Mouse (Mus musculus) embryonic fibroblast, embryonic 13.5 days (primary cell): Measurements from ENCODE around the gene Rundc1. TPM values are rescaled to one million over a fixed set of nuclear protein-coding genes. Genes with fewer than 3 reads are reported as not detected.
A peak's percentile ranks its signal among the peaks of the same experiment; 100 is the strongest.
"Not testable (repeated sequence)": the region's sequence is repeated elsewhere in the genome, so short reads cannot be mapped to it uniquely, and the experiment has no call there.

Experiments
- H3K27ac ChIP-seq: 2 replicates; pipeline ENCODE4 v1.5.1; 2012; ENCODE audit warnings: low read length, control low read depth, inconsistent platforms; ENCODE audit not compliant: insufficient read depth
- H3K4me1 ChIP-seq: 2 replicates; pipeline ENCODE4 v1.6.1; 2011; ENCODE audit warnings: low read length; ENCODE audit not compliant: control insufficient read depth, insufficient read depth
- H3K4me3 ChIP-seq: 2 replicates; pipeline ENCODE4 v1.5.1; 2011; ENCODE audit warnings: mild to moderate bottlenecking, control low read depth, low read length; ENCODE audit not compliant: insufficient read depth
- CTCF ChIP-seq: IDR thresholded peaks from 2 replicates; pipeline ENCODE4 v1.5.1; 2011; ENCODE audit warnings: mild to moderate bottlenecking, control low read depth, low read length, moderate library complexity, borderline replicate concordance; ENCODE audit not compliant: insufficient read depth
- POLR2A ChIP-seq: IDR thresholded peaks from 2 replicates; pipeline ENCODE4 v1.6.1; 2011; ENCODE audit warnings: low read depth, mild to moderate bottlenecking, control low read depth, low read length, moderate library complexity
- polyA plus RNA-seq: library from polyadenylated mRNA; stranded (reverse); fragments of >200 nt; gene quantifications from 2 replicates; pipeline ENCODE4 v1.2.4, GENCODE M21; 2011; ENCODE audit warnings: low read depth; ENCODE audit not compliant: missing spikeins, insufficient read length

The Rundc1 gene
- polyA plus RNA-seq, 1 experiment, result 10.1 TPM

GRCm38 (mm10) chr11:101419610-101420009 is 5.3 kb upstream of the Rundc1 start:
- TF ChIP-seq CTCF (no peak), POLR2A (no peak)
- Histone ChIP-seq H3K27ac (no peak overlapping the region), H3K4me3 (no peak overlapping the region), H3K4me1 (no peaks in the 10 kb centered on the region; the same call in 1 of the 2 replicates)

- Histone ChIP-seq H3K4me1 (no peaks in the 10 kb centered on the region; the same call in 1 of the 2 replicates), H3K4me3 (no peak overlapping the region), H3K27ac (no peak overlapping the region)
- TF ChIP-seq CTCF (no peak), POLR2A (no peak)
Observed at GRCm38 (mm10) chr11:101420148-101420547, 4.7 kb upstream of the Rundc1 start.

- peaks cover 2% of the 10 kb centered on the region; the same call in 1 of the 2 replicates for H3K4me1 ChIP-seq
- H3K4me3 ChIP-seq, result peak within 1 kb of the TSS; percentile 81
- TF ChIP-seq POLR2A (peak; percentile 64; the same call in 1 of the 2 replicates), CTCF (no peak)
Observed at GRCm38 (mm10) chr11:101424105-101424851, 607 bp upstream of the Rundc1 start, which contains the start of gene Gm27029. TSS of gene Gm27029 (minus strand) at chr11:101424796.

GRCm38 (mm10) chr11:101426165-101426564 is 1.3 kb downstream of the Rundc1 start:
- Histone ChIP-seq H3K4me3 (peak overlapping the region; percentile 81), H3K4me1 (peaks cover 2% of the 10 kb centered on the region; the same call in 1 of the 2 replicates), H3K27ac (no peak overlapping the region)
- no peak for TF ChIP-seq POLR2A
- TF ChIP-seq CTCF, result no peak

More at GRCm38 (mm10) chr11:101424105-101424851, 607 bp upstream of the Rundc1 start, which contains the start of gene Gm27029:
- peak within 1 kb of the TSS; percentile 90 for H3K27ac ChIP-seq

- no peaks in the 10 kb centered on the region for H3K4me1 ChIP-seq
- H3K27ac ChIP-seq, result no peak overlapping the region
- no peak overlapping the region for H3K4me3 ChIP-seq
- TF ChIP-seq CTCF (no peak), POLR2A (no peak)
Observed at GRCm38 (mm10) chr11:101431327-101431726, 6.4 kb downstream of the Rundc1 start.

- H3K4me3 ChIP-seq, result no peak overlapping the region
- H3K27ac ChIP-seq, result no peak overlapping the region
- no peaks in the 10 kb centered on the region for H3K4me1 ChIP-seq
- no peak for TF ChIP-seq POLR2A
- no peak for TF ChIP-seq CTCF
Observed at GRCm38 (mm10) chr11:101433396-101433795, 8.5 kb downstream of the Rundc1 start.

- H3K27ac ChIP-seq, result no peak overlapping the region
- no peak for TF ChIP-seq CTCF
- TF ChIP-seq POLR2A, result no peak
- H3K4me1 ChIP-seq, result no peaks in the 10 kb centered on the region
- no peak overlapping the region for H3K4me3 ChIP-seq
Observed at GRCm38 (mm10) chr11:101435831-101436230, 10.9 kb downstream of the Rundc1 start.

GRCm38 (mm10) chr11:101436916-101437315 is 12.0 kb downstream of the Rundc1 start:
- TF ChIP-seq POLR2A (no peak), CTCF (no peak)
- Histone ChIP-seq H3K4me3 (no peak overlapping the region), H3K4me1 (no peaks in the 10 kb centered on the region), H3K27ac (no peak overlapping the region)

GRCm38 (mm10) chr11:101438006-101438405 is 13.1 kb downstream of the Rundc1 start:
- not testable (repeated sequence) for H3K4me3 ChIP-seq, H3K4me1 ChIP-seq, H3K27ac ChIP-seq

- not testable (repeated sequence) for H3K4me3 ChIP-seq, H3K27ac ChIP-seq, H3K4me1 ChIP-seq
Observed at GRCm38 (mm10) chr11:101441450-101442126, 16.7 kb downstream of the Rundc1 start.

GRCm38 (mm10) chr11:101442127-101442693 is 17.3 kb downstream of the Rundc1 start, which contains the start of gene Rpl27:
TSS of gene Rpl27 (plus strand) at chr11:101442298.
- Histone ChIP-seq H3K4me1 (no peaks in the 10 kb centered on the region), H3K4me3 (peak within 1 kb of the TSS; percentile 100), H3K27ac (peak within 1 kb of the TSS; percentile 45)
- TF ChIP-seq CTCF (peak; percentile 36; the same call in 1 of the 2 replicates), POLR2A (peak; percentile 86)
